Mouse (Mus musculus) CD4-positive, CD25-positive, alpha-beta regulatory T cell, adult 2 months (primary cell): ENCODE measurements around the gene Olfr1167.
"Not testable (repeated sequence)": the region's sequence is repeated elsewhere in the genome, so short reads cannot be mapped to it uniquely, and the experiment has no call there.

Source experiments
- DNase-seq: peaks from one replicate; pipeline ENCODE4 v3.0.0-alpha.2; 2012; ENCODE audit warnings: low read depth, low spot score

The Olfr1167 gene

DNA sequence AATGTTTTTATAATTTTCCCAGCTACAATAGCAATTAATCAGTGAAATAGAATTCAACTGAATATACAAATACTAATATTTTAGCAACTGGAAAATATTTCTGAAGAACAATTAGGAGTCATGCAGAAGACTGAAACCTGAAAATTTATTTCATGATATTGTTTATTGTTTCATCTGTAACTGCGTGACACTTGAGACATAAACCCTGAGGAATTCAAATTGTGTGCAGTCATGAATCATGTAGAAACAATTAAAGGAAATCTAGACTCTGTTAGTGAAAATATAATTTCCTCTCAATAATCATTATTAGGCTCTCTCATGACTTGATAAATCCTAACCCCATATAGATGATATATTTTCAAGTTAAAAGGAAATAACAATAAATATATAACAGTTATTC, at the start of gene Olfr1167:
Olfr1167 (minus strand) TSS at position 101 of the 400 bp plus-strand sequence.
- not testable (repeated sequence) for DNase-seq

- no peak for DNase-seq
Observed at GRCm38 (mm10) chr2:88181580-88181979, 26.6 kb upstream of the Olfr1167 start, which contains the start of gene Olfr1168. Gene Olfr1168 (plus strand): TSS chr2:88181880.

DNA sequence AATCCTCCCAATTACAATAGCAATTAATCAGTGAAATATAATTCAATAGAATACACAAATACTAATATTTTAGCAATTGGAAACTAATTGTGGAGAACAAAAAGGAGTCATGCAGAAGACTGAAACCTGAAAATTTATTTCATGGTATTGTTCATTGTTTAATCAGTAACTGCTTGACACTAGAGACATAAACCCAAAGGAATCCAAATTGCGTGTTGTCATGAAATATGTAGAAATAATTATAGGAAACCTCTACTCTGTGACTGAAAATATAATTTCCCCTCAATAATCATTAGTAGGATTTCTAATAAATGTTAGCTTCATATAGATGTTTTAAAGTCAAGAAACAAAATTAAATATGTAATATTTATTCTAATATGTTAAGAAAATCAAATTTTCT, 26.8 kb downstream of the Olfr1167 start, which contains the start of gene Olfr1166:
Olfr1166 (minus strand) TSS at position 101 of the 400 bp plus-strand sequence.
- no peak for DNase-seq
